Mouse (Mus musculus) neural tube, embryonic 11.5 days (tissue): ENCODE measurements around the gene Gjd3. TPM values are rescaled to one million over a fixed set of nuclear protein-coding genes. Genes with fewer than 3 reads are reported as not detected.

ENCODE experiments used
- ATAC-seq: fragments of 200-750 bp; cut with Nextera tagmentation; 2 replicates; pipeline ENCODE4 v1.8.0; 2017; ENCODE audit warnings: moderate number of reproducible peaks, mild to moderate bottlenecking, moderate TSS enrichment, moderate library complexity; ENCODE audit not compliant: insufficient read depth, low FRiP score, low TSS enrichment
- DNase-seq: peaks from one replicate; pipeline ENCODE4 v3.0.0-alpha.2; 2015; ENCODE audit warnings: low spot score
- H3K27ac ChIP-seq: fragments of 300-500 bp; sonication (generic); 2 replicates; pipeline ENCODE4 v1.5.1; 2014; ENCODE audit warnings: low read depth, mild to moderate bottlenecking, low read length
- H3K27me3 ChIP-seq: fragments of 300-500 bp; sonication (generic); 2 replicates; pipeline ENCODE4 v1.6.1; 2014; ENCODE audit warnings: mild to moderate bottlenecking, low read length, mixed read lengths; ENCODE audit not compliant: control insufficient read depth, insufficient read depth
- H3K36me3 ChIP-seq: fragments of 300-500 bp; sonication (generic); 2 replicates; pipeline ENCODE4 v1.6.1; 2014; ENCODE audit warnings: mild to moderate bottlenecking, low read length, moderate library complexity, mixed read lengths; ENCODE audit not compliant: control insufficient read depth, insufficient read depth
- H3K4me1 ChIP-seq: fragments of 300-500 bp; sonication (generic); 2 replicates; pipeline ENCODE4 v1.6.1; 2014; ENCODE audit warnings: low read length, mixed read lengths; ENCODE audit not compliant: control insufficient read depth, insufficient read depth
- H3K4me2 ChIP-seq: fragments of 300-500 bp; sonication (generic); 2 replicates; pipeline ENCODE4 v1.6.1; 2014; ENCODE audit warnings: low read depth, mild to moderate bottlenecking, moderate library complexity
- H3K4me3 ChIP-seq: fragments of 300-500 bp; sonication (generic); 2 replicates; pipeline ENCODE4 v1.5.1; 2014; ENCODE audit warnings: low read depth, low read length
- H3K9ac ChIP-seq: fragments of 300-500 bp; sonication (generic); 2 replicates; pipeline ENCODE4 v1.6.1; 2014; ENCODE audit warnings: mild to moderate bottlenecking, low read length
- H3K9me3 ChIP-seq: fragments of 300-500 bp; sonication (generic); 2 replicates; pipeline ENCODE4 v1.6.1; 2016; ENCODE audit warnings: low read length; ENCODE audit not compliant: control insufficient read depth
- WGBS: fragments of 180-500 bp; shearing (Covaris S2); extraction: QIAGEN DNeasy Blood & Tissue Kit; methylation state at CpG from one replicate; pipeline ENCODE4 v1.1.7; 2014; 5-methylcytosine and 5-hydroxymethylcytosine counted together
- polyA plus RNA-seq: library from polyadenylated mRNA; unstranded; fragments of >200 nt; fragmentation: Nextera tagmentation; extraction: Ambion mirVana; gene quantifications from 2 replicates; pipeline ENCODE4 v1.2.1, GENCODE M21; 2014

Gene Gjd3
- polyA plus RNA-seq, 1 experiment from 2014 or later, result 0.57 TPM

DNA sequence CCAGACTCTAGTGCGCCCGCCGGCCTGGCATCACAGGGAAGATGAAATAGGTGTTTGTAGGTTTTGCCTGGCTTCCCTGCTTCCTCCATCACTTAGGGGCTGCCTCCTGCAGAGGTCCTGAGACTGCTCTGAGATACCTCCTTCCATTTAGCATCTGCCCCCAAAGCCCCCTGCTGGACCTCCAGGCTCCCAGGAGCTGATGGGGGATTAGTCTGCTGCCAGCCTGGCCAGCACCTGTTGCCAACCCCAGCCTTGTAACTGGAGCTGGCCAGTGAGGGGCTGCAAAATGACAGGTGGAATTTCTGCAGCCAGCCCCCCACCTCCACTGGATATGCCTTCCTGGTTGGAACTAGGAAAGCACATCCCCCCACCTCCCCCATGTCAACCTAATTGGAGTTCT lies 42.0 kb downstream of the Gjd3 start:
- no peak overlapping the region; the same call in 1 of the 2 replicates for H3K9ac ChIP-seq
- ATAC-seq, result no peak

GRCm38 (mm10) chr11:98939953-98940641 lies 42.7 kb downstream of the Gjd3 start:
- 0 out of 2 replicates have a peak overlapping the region, but pooled peaks have one; percentile 44 for H3K27ac ChIP-seq
- H3K9me3 ChIP-seq, result no peaks in the 10 kb centered on the region
- peaks cover 73% of the 10 kb centered on the region for H3K4me1 ChIP-seq
- peak overlapping the region; percentile 44 for H3K9ac ChIP-seq
- H3K36me3 ChIP-seq, result no peaks in the 10 kb centered on the region
- H3K27me3 ChIP-seq, result no peaks in the 10 kb centered on the region
- DNase-seq (no peak), ATAC-seq (no peak)
- H3K4me3 ChIP-seq, result peak overlapping the region; percentile 16
- 56% methylated on average over 11 of the region's 11 CpGs for WGBS
- peak overlapping the region; percentile 71 for H3K4me2 ChIP-seq

More for the DNA sequence above, 42.0 kb downstream of the Gjd3 start:
- H3K36me3 ChIP-seq, result no peaks in the 10 kb centered on the region
- H3K27ac ChIP-seq, result 0 out of 2 replicates have a peak overlapping the region, but pooled peaks have one; percentile 44
- H3K27me3 ChIP-seq, result no peaks in the 10 kb centered on the region
- WGBS, result 51% methylated on average over 3 of the region's 3 CpGs
- peaks cover 73% of the 10 kb centered on the region for H3K4me1 ChIP-seq
- H3K4me3 ChIP-seq, result peak overlapping the region; percentile 25
- H3K4me2 ChIP-seq, result peak overlapping the region; percentile 71
- H3K9me3 ChIP-seq, result no peaks in the 10 kb centered on the region
- peak; percentile 14 for DNase-seq

DNA sequence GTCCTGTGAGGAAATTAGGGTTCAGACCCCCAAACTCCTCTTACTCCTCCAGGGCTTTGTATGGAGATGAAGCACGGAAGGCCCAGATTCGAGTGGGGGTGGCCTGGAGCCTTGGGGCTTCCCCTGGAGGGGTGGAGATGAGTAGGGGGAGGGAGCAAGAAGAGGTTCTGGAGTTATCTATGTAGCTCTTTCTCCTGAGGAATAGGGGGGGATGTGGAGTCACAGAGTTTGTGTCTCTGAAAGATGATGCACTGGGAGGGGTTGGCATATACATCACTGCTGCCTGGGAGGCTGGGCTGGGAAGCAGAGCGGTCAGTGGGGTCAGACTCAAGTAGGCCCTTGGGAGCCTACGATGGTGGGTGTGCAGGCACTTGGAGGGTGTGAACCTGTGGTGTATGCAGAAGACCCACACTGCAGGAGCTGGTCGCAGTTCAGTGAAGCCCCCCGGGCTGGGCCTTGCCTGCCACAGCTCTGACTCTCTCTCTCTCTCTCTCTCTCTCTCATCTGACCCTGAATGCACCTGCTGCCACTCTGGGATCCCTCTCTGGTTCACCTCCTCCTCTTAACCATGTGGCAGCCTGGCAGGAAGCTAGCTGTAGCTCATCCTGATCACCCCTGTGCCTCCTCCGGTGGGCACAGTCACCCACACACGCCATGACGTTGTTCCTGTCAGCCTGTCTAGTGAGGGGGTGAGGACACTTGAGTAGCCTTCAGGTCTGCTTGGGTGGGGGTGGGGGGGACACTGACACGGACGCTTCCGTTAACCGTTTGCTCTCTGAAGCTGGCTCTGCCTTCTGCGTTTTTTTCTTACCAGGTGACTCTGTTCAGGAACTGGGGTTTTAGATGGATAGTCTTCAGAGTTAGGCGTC lies 43.5 kb downstream of the Gjd3 start:
- H3K9ac ChIP-seq, result peak overlapping the region; percentile 35
- WGBS, result 54% methylated on average over 15 of the region's 15 CpGs
- ATAC-seq, result no peak
- no peaks in the 10 kb centered on the region for H3K36me3 ChIP-seq
- H3K27ac ChIP-seq, result no peak overlapping the region
- peak overlapping the region; percentile 71 for H3K4me2 ChIP-seq
- peak overlapping the region; percentile 57; the same call in 1 of the 2 replicates for H3K4me3 ChIP-seq
- H3K4me1 ChIP-seq, result peaks cover 67% of the 10 kb centered on the region
- DNase-seq, result no peak
- no peaks in the 10 kb centered on the region for H3K9me3 ChIP-seq
- H3K27me3 ChIP-seq, result no peaks in the 10 kb centered on the region

DNA sequence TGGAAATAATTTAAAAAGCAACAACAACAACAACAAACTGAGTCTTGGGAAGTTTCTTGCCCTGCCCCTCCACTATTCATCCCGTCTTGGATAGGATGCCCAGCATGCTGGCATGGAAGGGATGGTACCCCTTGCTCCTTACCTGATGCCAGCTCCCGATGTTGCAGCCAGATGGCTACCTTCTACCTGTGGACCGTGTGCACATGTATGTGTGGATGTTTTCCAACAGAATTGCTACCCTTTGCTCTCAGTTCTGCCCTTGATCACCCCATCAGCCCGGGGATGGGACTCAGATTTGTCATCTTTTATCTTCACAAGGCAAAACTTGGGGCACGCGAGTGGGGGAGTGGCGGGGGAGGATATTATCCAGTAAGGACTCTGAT lies 44.1 kb downstream of the Gjd3 start:
- ATAC-seq, result no peak
- peak overlapping the region; percentile 57 for H3K4me3 ChIP-seq
- peak overlapping the region; percentile 71 for H3K4me2 ChIP-seq
- no peak for DNase-seq
- WGBS, result 42% methylated on average over 7 of the region's 7 CpGs
- H3K27me3 ChIP-seq, result no peaks in the 10 kb centered on the region
- H3K27ac ChIP-seq, result no peak overlapping the region
- no peaks in the 10 kb centered on the region for H3K36me3 ChIP-seq
- H3K9me3 ChIP-seq, result no peaks in the 10 kb centered on the region
- H3K9ac ChIP-seq, result peak overlapping the region; percentile 67
- peaks cover 63% of the 10 kb centered on the region for H3K4me1 ChIP-seq

GRCm38 (mm10) chr11:98937914-98938694 lies 44.7 kb downstream of the Gjd3 start:
- no peaks in the 10 kb centered on the region for H3K27me3 ChIP-seq
- under 1% methylated on average over 39 of the region's 39 CpGs for WGBS
- H3K4me2 ChIP-seq, result peak overlapping the region; percentile 71

GRCm38 (mm10) chr11:98937410-98937913 lies 45.4 kb downstream of the Gjd3 start:
- Histone ChIP-seq H3K4me3 (peak overlapping the region; percentile 57), H3K9ac (peak overlapping the region; percentile 67), H3K36me3 (no peaks in the 10 kb centered on the region), H3K4me1 (peaks cover 64% of the 10 kb centered on the region), H3K27me3 (no peaks in the 10 kb centered on the region), H3K27ac (peak overlapping the region; percentile 49), H3K4me2 (peak overlapping the region; percentile 71), H3K9me3 (no peaks in the 10 kb centered on the region)
- DNase-seq, result peak; percentile 92
- under 1% methylated on average over 37 of the region's 38 CpGs for WGBS
- ATAC-seq, result peak; percentile 85

More at GRCm38 (mm10) chr11:98937914-98938694, 44.7 kb downstream of the Gjd3 start:
- no peaks in the 10 kb centered on the region for H3K9me3 ChIP-seq
- peak overlapping the region; percentile 57 for H3K4me3 ChIP-seq
- H3K4me1 ChIP-seq, result peaks cover 63% of the 10 kb centered on the region
- peak overlapping the region; percentile 67 for H3K9ac ChIP-seq
- peak overlapping the region; percentile 49 for H3K27ac ChIP-seq
- ATAC-seq (no peak), DNase-seq (no peak)
- no peaks in the 10 kb centered on the region for H3K36me3 ChIP-seq

- Histone ChIP-seq H3K9ac (peak overlapping the region; percentile 45), H3K27me3 (no peaks in the 10 kb centered on the region), H3K9me3 (no peaks in the 10 kb centered on the region), H3K4me2 (peak overlapping the region; percentile 71), H3K4me1 (peaks cover 68% of the 10 kb centered on the region), H3K36me3 (no peaks in the 10 kb centered on the region), H3K4me3 (peak overlapping the region; percentile 57), H3K27ac (peak overlapping the region; percentile 54; the same call in 1 of the 2 replicates)
- DNase-seq (no peak), ATAC-seq (peak; percentile 21; the same call in 1 of the 2 replicates)
- 2% methylated on average over 23 of the region's 23 CpGs for WGBS
These were observed 46.0 kb downstream of the Gjd3 start for GRCm38 (mm10) chr11:98936606-98937409.
